ENCODE assay signal across 12 mouse cellular contexts in the genomic region with DNA sequence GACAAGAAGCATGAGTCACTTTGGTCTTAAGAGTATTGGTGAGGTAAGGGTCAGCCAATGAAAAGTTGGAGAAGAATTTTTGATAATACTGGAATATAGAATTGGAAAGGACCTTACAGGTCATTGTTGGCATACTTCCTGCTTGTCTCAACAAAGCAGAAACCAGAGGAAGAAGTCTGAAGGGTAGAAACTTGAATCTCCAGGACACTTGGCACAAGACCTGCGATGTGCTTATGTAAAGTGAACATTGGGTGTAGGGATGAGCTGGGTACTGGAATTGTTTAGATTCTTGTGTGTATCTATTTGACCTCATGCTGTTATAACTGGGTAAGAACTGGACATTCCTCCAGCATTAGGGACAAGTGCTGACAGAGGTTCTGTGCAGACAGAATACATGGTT. TPM values are rescaled to one million over a fixed set of nuclear protein-coding genes. Genes with fewer than 3 reads are reported as not detected.
DNase-seq lines count a peak whose midpoint lies in the region; ATAC-seq and TF ChIP-seq lines count a peak whose summit lies in the region.
"Had no signal": no experiment of that assay in that cellular context is flagged by ENCODE, and none has a peak within 500 bp of the region (broad histone marks: within the 10 kb centered on the region; RNA-seq: fewer than 3 reads in every experiment).

No protein-coding gene starts in this region.

- ATAC-seq in midbrain, embryonic 12.5 days (ENCODE audit: low FRiP score, low read depth), result no peak
- no peak for ATAC-seq in midbrain, embryonic 15.5 days (replicated peaks)
- no peak for ATAC-seq in liver, embryonic 15.5 days (ENCODE audit: insufficient read depth)
- no peak for ATAC-seq in midbrain, postnatal 0 days (ENCODE audit: low FRiP score)
- ATAC-seq: midbrain, embryonic 13.5 days had no signal

- TF ChIP-seq POLR2A in kidney, adult 2 months (IDR thresholded peaks at IDR 0.05; ENCODE audit: low read depth, low read length), result no peak

- peaks cover 13% of the 10 kb centered on the region for H3K4me1 ChIP-seq in kidney, adult 2 months (ENCODE audit: control insufficient read depth, insufficient read depth, low read length)
- H3K4me1 ChIP-seq in midbrain, embryonic 12.5 days, result peaks cover 10% of the 10 kb centered on the region
- H3K4me1 ChIP-seq in midbrain, embryonic 15.5 days, result peaks cover 16% of the 10 kb centered on the region
- peaks cover 15% of the 10 kb centered on the region for H3K4me1 ChIP-seq in liver, embryonic 15.5 days (replicated peaks)
- no peaks in the 10 kb centered on the region for H3K4me1 ChIP-seq in midbrain, postnatal 0 days (ENCODE audit: insufficient read depth, low read length)

- no peaks in the 10 kb centered on the region for H3K27me3 ChIP-seq in kidney, adult 2 months (replicated peaks; ENCODE audit: control insufficient read depth, insufficient read depth, low read length)
- no peaks in the 10 kb centered on the region for H3K27me3 ChIP-seq in midbrain, embryonic 12.5 days
- no peaks in the 10 kb centered on the region for H3K27me3 ChIP-seq in midbrain, embryonic 15.5 days (replicated peaks)
- H3K27me3 ChIP-seq in liver, embryonic 15.5 days, result no peaks in the 10 kb centered on the region
- H3K27me3 ChIP-seq in midbrain, postnatal 0 days (ENCODE audit: insufficient read depth, low read length), result no peaks in the 10 kb centered on the region
- H3K27me3 ChIP-seq: midbrain, embryonic 13.5 days had no signal

- H3K9ac ChIP-seq in midbrain, embryonic 12.5 days (replicated peaks), result no peak overlapping the region
- H3K9ac ChIP-seq in midbrain, embryonic 15.5 days, result no peak overlapping the region
- H3K9ac ChIP-seq in liver, embryonic 15.5 days, result no peak overlapping the region
- H3K9ac ChIP-seq in midbrain, postnatal 0 days (replicated peaks; ENCODE audit: low read length, poor library complexity, severe bottlenecking), result no peak overlapping the region; the same call in 1 of the 2 replicates
- H3K9ac ChIP-seq: midbrain, embryonic 13.5 days had no signal

- no peak overlapping the region for H3K4me3 ChIP-seq in kidney, adult 2 months (ENCODE audit: insufficient read depth, low read depth, low read length)
- no peak overlapping the region for H3K4me3 ChIP-seq in midbrain, embryonic 12.5 days
- H3K4me3 ChIP-seq in midbrain, embryonic 15.5 days, result no peak overlapping the region
- H3K4me3 ChIP-seq in liver, embryonic 15.5 days (replicated peaks), result no peak overlapping the region
- H3K4me3 ChIP-seq in midbrain, postnatal 0 days (ENCODE audit: low read depth, low read length), result no peak overlapping the region
- H3K4me3 ChIP-seq: midbrain, embryonic 13.5 days had no signal

- peak; percentile 23 for DNase-seq in cerebellum, adult 9-10 months
- DNase-seq in cerebellum, adult 9-11 months, result no peak
- peak; percentile 24 for DNase-seq in kidney, adult 2 months
- DNase-seq in kidney, postnatal 4 days, result no peak
- no peak for DNase-seq in midbrain, postnatal 0 days (ENCODE audit: low spot score)
- DNase-seq: adrenal gland, postnatal 14 days; cerebellum, adult 11 months; thymus, adult 18-20 months had no signal

- TF ChIP-seq CTCF in kidney, adult 2 months (conservative IDR thresholded peaks at IDR 0.05; ENCODE audit: insufficient read depth, insufficient read length, low read depth, low read length), result no peak
- TF ChIP-seq CTCF in midbrain, postnatal 0 days (IDR thresholded peaks at IDR 0.05), result no peak

- peak overlapping the region; percentile 56; the same call in 1 of the 2 replicates for H3K27ac ChIP-seq in kidney, adult 2 months (ENCODE audit: insufficient read depth, low read depth, low read length)
- no peak overlapping the region for H3K27ac ChIP-seq in midbrain, embryonic 12.5 days (replicated peaks)
- no peak overlapping the region for H3K27ac ChIP-seq in midbrain, embryonic 15.5 days
- H3K27ac ChIP-seq in liver, embryonic 15.5 days (replicated peaks), result peak overlapping the region; percentile 30; the same call in 1 of the 2 replicates
- H3K27ac ChIP-seq in midbrain, postnatal 0 days (ENCODE audit: low read depth, low read length), result no peak overlapping the region
- H3K27ac ChIP-seq: midbrain, embryonic 13.5 days had no signal

- H3K9me3 ChIP-seq in midbrain, embryonic 12.5 days, result no peaks in the 10 kb centered on the region
- H3K9me3 ChIP-seq in midbrain, embryonic 15.5 days, result no peaks in the 10 kb centered on the region
- no peaks in the 10 kb centered on the region for H3K9me3 ChIP-seq in liver, embryonic 15.5 days (replicated peaks)
- no peaks in the 10 kb centered on the region for H3K9me3 ChIP-seq in midbrain, postnatal 0 days (ENCODE audit: low read length)
- H3K9me3 ChIP-seq: midbrain, embryonic 13.5 days had no signal

- 0 out of 2 replicates have a peak overlapping the region, but pooled peaks have one; percentile 4 for H3K4me2 ChIP-seq in midbrain, embryonic 12.5 days (replicated peaks)
- no peak overlapping the region for H3K4me2 ChIP-seq in midbrain, embryonic 15.5 days
- peak overlapping the region; percentile 11; the same call in 1 of the 2 replicates for H3K4me2 ChIP-seq in liver, embryonic 15.5 days
- no peak overlapping the region for H3K4me2 ChIP-seq in midbrain, postnatal 0 days (ENCODE audit: low read depth, low read length, poor library complexity, severe bottlenecking)
- H3K4me2 ChIP-seq: midbrain, embryonic 13.5 days had no signal

- 21% methylated on average over 1 of the region's 1 CpGs for WGBS in kidney, adult 2 months
- WGBS in midbrain, embryonic 12.5 days, result 78% methylated on average over 1 of the region's 1 CpGs
- 84% methylated on average over 1 of the region's 1 CpGs for WGBS in midbrain, embryonic 15.5 days
- 68% methylated on average over 1 of the region's 1 CpGs for WGBS in liver, embryonic 15.5 days (ENCODE audit: insufficient replicate concordance)
- WGBS in midbrain, postnatal 0 days, result 79% methylated on average over 1 of the region's 1 CpGs

- H3K36me3 ChIP-seq in kidney, adult 2 months (ENCODE audit: control insufficient read depth, insufficient read depth, low read length), result no peaks in the 10 kb centered on the region
- H3K36me3 ChIP-seq in midbrain, embryonic 12.5 days, result no peaks in the 10 kb centered on the region
- H3K36me3 ChIP-seq in midbrain, embryonic 15.5 days (replicated peaks), result no peaks in the 10 kb centered on the region
- no peaks in the 10 kb centered on the region for H3K36me3 ChIP-seq in liver, embryonic 15.5 days (replicated peaks)
- H3K36me3 ChIP-seq in midbrain, postnatal 0 days (ENCODE audit: insufficient read depth, low read length), result no peaks in the 10 kb centered on the region
- H3K36me3 ChIP-seq: midbrain, embryonic 13.5 days had no signal

RNA-seq across cellular contexts. Expression of a gene that starts 2.3 kb away (rescaled TPM):
- polyA plus RNA-seq in kidney, adult 2 months (2012; rRNA removed), result 11.8 and 13.3 TPM in 2 replicates
- 15.5 and 18.5 TPM in 2 replicates for polyA plus RNA-seq in midbrain, embryonic 12.5 days (2016; fragmentation: Nextera tagmentation; extraction: Ambion mirVana)
- 9.8 and 10.3 TPM in 2 replicates for polyA plus RNA-seq in midbrain, embryonic 15.5 days (2015; fragmentation: Nextera tagmentation; extraction: Ambion mirVana)
- 3.7 and 4.2 TPM in 2 replicates for polyA plus RNA-seq in liver, embryonic 15.5 days (2015; fragmentation: Nextera tagmentation; extraction: Ambion mirVana)
- 30.2 and 39.5 TPM in 2 replicates for total RNA-seq in midbrain, postnatal 0 days (2014; rRNA removed)
- polyA plus RNA-seq in midbrain, postnatal 0 days (2015; fragmentation: Nextera tagmentation; extraction: Ambion mirVana), result 5.6 and 6.4 TPM in 2 replicates

Comparison
In these comparisons a context has a peak if more than half of its experiments do, and no peak if none do; other contexts are left out.
1. DNase-seq: peak in cerebellum, adult 9-10 months (single experiment) and kidney, adult 2 months (single experiment); none in cerebellum, adult 9-11 months (single experiment), kidney, postnatal 4 days (0 of 2) and midbrain, postnatal 0 days (single experiment).
2. H3K4me2 ChIP-seq: peak in midbrain, embryonic 12.5 days (single experiment) and liver, embryonic 15.5 days (single experiment); none in midbrain, embryonic 15.5 days (single experiment) and midbrain, postnatal 0 days (single experiment).
3. H3K27ac ChIP-seq: peak in kidney, adult 2 months (single experiment) and liver, embryonic 15.5 days (single experiment); none in midbrain, embryonic 12.5 days (single experiment), midbrain, embryonic 15.5 days (single experiment) and midbrain, postnatal 0 days (single experiment).